In genomic region chr10:4053278-4054061, GRCm38 (mm10) we compare ENCODE assay signal across 8 mouse cellular contexts.
DNase-seq lines count a peak whose midpoint lies in the region; ATAC-seq and TF ChIP-seq lines count a peak whose summit lies in the region.

No protein-coding gene starts in this region.

- peak; percentile 6 to 7 for DNase-seq in lung, adult 18-20 months
- DNase-seq in lung, postnatal 4 days: no peak
- DNase-seq in cerebellum, adult 9-10 months: peak; percentile 94
- DNase-seq in hindbrain, postnatal 0 days (ENCODE audit: low spot score): peak; percentile 69
- DNase-seq in lung, postnatal 36 days: peak; percentile 37
- DNase-seq in layer of hippocampus, postnatal 10 days (ENCODE audit: low spot score in 2 of 2): no peak
- no peak for DNase-seq in layer of hippocampus, postnatal 36 days

- 58% methylated on average over 19 of the region's 19 CpGs for WGBS in hindbrain, postnatal 0 days

- no peak overlapping the region for H3K4me2 ChIP-seq in hindbrain, postnatal 0 days (ENCODE audit: low read depth, low read length)

- no peaks in the 10 kb centered on the region for H3K27me3 ChIP-seq in hindbrain, postnatal 0 days (ENCODE audit: insufficient read depth, low read length)

- TF ChIP-seq CTCF in hindbrain, postnatal 0 days (IDR thresholded peaks at IDR 0.05; ENCODE audit: low read depth): no peak

- H3K9me3 ChIP-seq in hindbrain, postnatal 0 days (ENCODE audit: low read length): no peaks in the 10 kb centered on the region

- H3K4me3 ChIP-seq in hindbrain, postnatal 0 days (ENCODE audit: low read length): no peak overlapping the region

- H3K4me1 ChIP-seq in hindbrain, postnatal 0 days (ENCODE audit: insufficient read depth, low read length): no peaks in the 10 kb centered on the region

- ATAC-seq in hindbrain, postnatal 0 days: peak; percentile 80
- no peak for ATAC-seq in CD4-positive, CD25-positive, alpha-beta regulatory T cell, adult 4 months

- H3K27ac ChIP-seq in hindbrain, postnatal 0 days: peak overlapping the region; percentile 4; the same call in 1 of the 2 replicates

- no peak overlapping the region for H3K9ac ChIP-seq in hindbrain, postnatal 0 days (replicated peaks; ENCODE audit: low read length)

- H3K36me3 ChIP-seq in hindbrain, postnatal 0 days (ENCODE audit: insufficient read depth, low read length): no peaks in the 10 kb centered on the region

Comparison
In these comparisons a context has a peak if more than half of its experiments do, and no peak if none do; other contexts are left out.
1. DNase-seq: peak in lung, adult 18-20 months (2 of 2), cerebellum, adult 9-10 months (single experiment), hindbrain, postnatal 0 days (single experiment) and lung, postnatal 36 days (single experiment); none in lung, postnatal 4 days (0 of 2), layer of hippocampus, postnatal 10 days (0 of 2) and layer of hippocampus, postnatal 36 days (0 of 2).